Mouse (Mus musculus) MEL (cell line): ENCODE results near the gene Washc3.

Experiments
- CTCF ChIP-seq, 3 experiments: IDR thresholded peaks in 2 of 3; conservative IDR thresholded peaks in 1 of 3; 2 replicates each; pipeline ENCODE4 v1.5.1; 2011 to 2012; ENCODE audit warnings: low read length in 3 of 3, low read depth in 2 of 3, mild to moderate bottlenecking in 2 of 3, improper control_type of control experiment in 1 of 3, inconsistent platforms in 1 of 3, mixed read lengths in 1 of 3, moderate library complexity in 1 of 3; ENCODE audit not compliant: control insufficient read depth in 1 of 3, insufficient read depth in 1 of 3, poor library complexity in 1 of 3, severe bottlenecking in 1 of 3
- EP300 ChIP-seq, 2 experiments: IDR thresholded peaks; 2 replicates each; pipeline ENCODE4 v1.6.1; 2011; ENCODE audit warnings: improper control_type of control experiment in 2 of 2, low read length in 2 of 2, low read depth in 1 of 2, mild to moderate bottlenecking in 1 of 2
- GABPA ChIP-seq: IDR thresholded peaks from 2 replicates; pipeline ENCODE4 v1.6.1; 2012; ENCODE audit warnings: low read depth, mild to moderate bottlenecking, inconsistent platforms, low read length, improper control_type of control experiment, moderate library complexity
- MAX ChIP-seq: IDR thresholded peaks from 2 replicates; pipeline ENCODE4 v1.6.1; 2011; ENCODE audit warnings: low read length, improper control_type of control experiment
- POLR2A ChIP-seq, 2 experiments: IDR thresholded peaks; 2 replicates each; pipeline ENCODE4 v1.6.1; 2011 to 2012; ENCODE audit warnings: low read length in 2 of 2, mild to moderate bottlenecking in 2 of 2, control low read depth in 1 of 2, improper control_type of control experiment in 1 of 2, low read depth in 1 of 2, moderate library complexity in 1 of 2; ENCODE audit not compliant: control insufficient read depth in 1 of 2, insufficient read depth in 1 of 2, poor library complexity in 1 of 2
- POLR2AphosphoS2 ChIP-seq: IDR thresholded peaks from 2 replicates; pipeline ENCODE4 v1.6.1; 2011; ENCODE audit warnings: low read length, improper control_type of control experiment
- POLR2AphosphoS5 ChIP-seq: IDR thresholded peaks from 2 replicates; pipeline ENCODE4 v1.6.1; 2012; ENCODE audit warnings: low read depth, borderline replicate concordance, mild to moderate bottlenecking, inconsistent platforms, low read length, moderate library complexity, mixed read lengths
- SMC3 ChIP-seq: IDR thresholded peaks from 2 replicates; pipeline ENCODE4 v1.6.1; 2011; ENCODE audit warnings: low read depth, low read length, improper control_type of control experiment
- ZNF384 ChIP-seq: IDR thresholded peaks from 2 replicates; pipeline ENCODE4 v1.6.1; 2012; ENCODE audit warnings: low read depth, mild to moderate bottlenecking, inconsistent platforms, low read length, improper control_type of control experiment

DNA sequence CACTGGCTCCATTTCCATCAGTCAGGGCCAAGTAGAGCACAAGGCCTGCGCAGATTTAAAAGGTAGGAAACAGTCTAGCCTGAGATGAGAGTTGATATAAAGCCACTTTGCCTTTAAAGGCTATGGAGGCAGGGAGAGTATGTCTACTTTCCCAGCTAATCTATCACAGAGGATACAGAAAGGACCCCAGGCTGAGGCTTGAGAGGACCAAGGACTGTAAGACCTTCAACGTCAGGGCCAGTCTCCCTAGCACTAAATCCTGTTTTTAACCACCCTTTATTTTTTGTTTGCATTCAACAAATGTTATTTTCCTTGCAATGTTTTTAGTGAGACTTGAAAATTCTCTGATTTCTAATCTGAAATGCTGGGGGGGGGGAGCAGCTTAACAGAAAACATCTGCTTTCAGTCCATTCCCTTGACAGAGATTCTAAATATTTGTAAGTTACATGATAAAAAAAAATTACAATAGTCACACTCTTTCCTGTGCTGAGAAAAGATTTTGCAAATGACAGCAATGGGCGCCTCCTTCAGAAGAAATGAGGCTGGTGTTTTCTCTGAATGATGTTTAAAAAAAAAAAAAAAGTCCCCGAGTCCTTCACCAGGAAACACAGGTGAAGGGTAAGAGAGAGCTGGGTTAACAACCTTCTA is 83.6 kb downstream of the Washc3 start:
- TF ChIP-seq POLR2AphosphoS5 (no peak), ZNF384 (no peak), CTCF (IDR thresholded peaks at IDR 0.05 in 2 of 3, conservative IDR thresholded peaks at IDR 0.05 in 1 of 3; ENCODE audit: control insufficient read depth in 1 of 3, insufficient read depth in 1 of 3, low read depth in 2 of 3, low read length in 3 of 3, poor library complexity in 1 of 3, severe bottlenecking in 1 of 3) (no peak), POLR2A (IDR thresholded peaks at IDR 0.05; ENCODE audit: control insufficient read depth in 1 of 2, insufficient read depth in 1 of 2, low read depth in 1 of 2, low read length in 2 of 2, poor library complexity in 1 of 2) (no peak), SMC3 (no peak), POLR2AphosphoS2 (no peak), MAX (no peak), GABPA (no peak), EP300 (IDR thresholded peaks at IDR 0.05; ENCODE audit: low read depth in 1 of 2, low read length in 2 of 2) (no peak)
